Mouse (Mus musculus) thymus, adult 2 months (tissue): ENCODE results near the gene Tmem221. TPM values are rescaled to one million over a fixed set of nuclear protein-coding genes. Genes with fewer than 3 reads are reported as not detected.
"Not testable (repeated sequence)": the region's sequence is repeated elsewhere in the genome, so short reads cannot be mapped to it uniquely, and the experiment has no call there.

Source experiments
- DNase-seq: peaks from one replicate; pipeline ENCODE4 v3.0.0; 2021
- H3K27ac ChIP-seq: fragments of 200-500 bp; 2 replicates; pipeline ENCODE4 v1.5.1; 2012; ENCODE audit warnings: low read length, control low read depth; ENCODE audit not compliant: control insufficient read depth, insufficient read depth
- H3K27me3 ChIP-seq: fragments of 200-500 bp; 2 replicates; pipeline ENCODE4 v1.6.1; 2012; ENCODE audit warnings: mild to moderate bottlenecking, low read length, moderate library complexity, mixed read lengths; ENCODE audit not compliant: control insufficient read depth, insufficient read depth
- H3K36me3 ChIP-seq: fragments of 200-500 bp; 2 replicates; pipeline ENCODE4 v1.6.1; 2012; ENCODE audit warnings: mild to moderate bottlenecking, low read length, moderate library complexity; ENCODE audit not compliant: control insufficient read depth, insufficient read depth
- H3K4me1 ChIP-seq: fragments of 200-500 bp; replicated peaks from 2 replicates; pipeline ENCODE4 v1.6.1; 2012; ENCODE audit warnings: low read length; ENCODE audit not compliant: control insufficient read depth, insufficient read depth
- H3K4me3 ChIP-seq: fragments of 200-500 bp; 2 replicates; pipeline ENCODE4 v1.5.1; 2012; ENCODE audit warnings: mild to moderate bottlenecking, low read length, control low read depth, moderate library complexity; ENCODE audit not compliant: control insufficient read depth, insufficient read depth
- CTCF ChIP-seq: fragments of 200-500 bp; IDR thresholded peaks from 2 replicates; pipeline ENCODE4 v1.5.1; 2012; ENCODE audit warnings: mild to moderate bottlenecking, control low read depth, low read length, moderate library complexity, borderline replicate concordance; ENCODE audit not compliant: control insufficient read depth, poor library complexity, insufficient read depth; ENCODE audit errors: extremely low read depth
- POLR2A ChIP-seq: fragments of 200-500 bp; IDR thresholded peaks from 2 replicates; pipeline ENCODE4 v1.6.1; 2012; ENCODE audit warnings: mild to moderate bottlenecking, low read length, control low read depth, moderate library complexity; ENCODE audit not compliant: control insufficient read depth, poor library complexity, insufficient read depth; ENCODE audit errors: extremely low read depth
- WGBS: fragments of 180-500 bp; shearing (Covaris S2); methylation state at CpG from one replicate; pipeline ENCODE4 v1.1.7; 2018; 5-methylcytosine and 5-hydroxymethylcytosine counted together
- polyA plus RNA-seq: library from polyadenylated mRNA; depleted of rRNA; stranded (reverse); fragments of >200 nt; gene quantifications from 2 replicates; pipeline ENCODE4 v1.2.3, GENCODE M21; 2012

Gene Tmem221
- polyA plus RNA-seq, 1 experiment = 15.5 TPM

GRCm38 (mm10) chr8:71542632-71543343, 15.9 kb downstream of the Tmem221 start, which contains the start of gene Mvb12a:
Gene Mvb12a (plus strand): TSS chr8:71542922.
- Histone ChIP-seq H3K36me3 (no peaks in the 10 kb centered on the region), H3K4me3 (peak within 1 kb of the TSS; percentile 76), H3K4me1 (peaks cover 27% of the 10 kb centered on the region), H3K27ac (no peak within 1 kb of the TSS), H3K27me3 (no peaks in the 10 kb centered on the region)
- TF ChIP-seq CTCF (0 out of 2 replicates have a peak, but pooled peaks have one; percentile 22), POLR2A (no peak)
- WGBS = under 1% methylated on average over 55 of the region's 55 CpGs
- peak; percentile 93 for DNase-seq

- WGBS = 1% methylated on average over 37 of the region's 37 CpGs
- H3K27me3 ChIP-seq = no peaks in the 10 kb centered on the region
- TF ChIP-seq CTCF (no peak), POLR2A (no peak)
- DNase-seq = peak; percentile 92
- H3K36me3 ChIP-seq = no peaks in the 10 kb centered on the region
- peak within 1 kb of the TSS; percentile 99 for H3K4me3 ChIP-seq
- peak within 1 kb of the TSS; percentile 76 for H3K27ac ChIP-seq
- H3K4me1 ChIP-seq = peaks cover 28% of the 10 kb centered on the region
Measured at GRCm38 (mm10) chr8:71537028-71537867, 21.4 kb downstream of the Tmem221 start, which contains the start of gene Bst2. Gene Bst2 (minus strand): TSS chr8:71537456.

DNA sequence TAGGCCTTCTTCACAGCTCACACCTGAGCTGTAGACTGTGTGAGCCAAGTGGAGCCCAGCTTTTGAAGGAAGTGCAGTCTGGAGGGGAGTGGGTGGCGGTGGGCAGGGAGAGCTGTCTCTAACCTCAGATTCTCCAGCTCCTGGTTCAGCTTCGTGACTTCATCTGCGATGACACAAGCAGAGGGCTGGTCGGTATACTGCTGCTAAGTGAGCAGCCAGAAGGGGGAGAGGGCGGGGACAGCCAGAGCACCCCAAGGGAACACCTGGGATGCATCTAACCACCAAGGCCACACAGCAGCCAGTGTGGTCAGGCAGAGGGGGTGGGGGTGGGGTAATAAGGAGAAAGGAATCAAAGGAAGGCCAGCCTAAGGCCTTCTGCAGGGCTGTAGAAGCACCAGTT, 23.0 kb downstream of the Tmem221 start:
- H3K36me3 ChIP-seq = no peaks in the 10 kb centered on the region
- H3K4me3 ChIP-seq = 0 out of 2 replicates have a peak overlapping the region, but pooled peaks have one; percentile 25
- TF ChIP-seq CTCF (0 out of 2 replicates have a peak, but pooled peaks have one; percentile 34), POLR2A (no peak)
- peak overlapping the region; percentile 1; the same call in 1 of the 2 replicates for H3K27ac ChIP-seq
- peaks cover 28% of the 10 kb centered on the region for H3K4me1 ChIP-seq
- no peaks in the 10 kb centered on the region for H3K27me3 ChIP-seq
- DNase-seq = peak; percentile 60
- 7% methylated on average over 5 of the region's 5 CpGs for WGBS

GRCm38 (mm10) chr8:71534263-71534810, 24.3 kb downstream of the Tmem221 start:
- no peak for TF ChIP-seq CTCF
- TF ChIP-seq POLR2A = no peak
- H3K27me3 ChIP-seq = no peaks in the 10 kb centered on the region
- WGBS = 88% methylated on average over 3 of the region's 3 CpGs
- no peaks in the 10 kb centered on the region for H3K36me3 ChIP-seq
- H3K4me3 ChIP-seq = no peak overlapping the region
- peaks cover 28% of the 10 kb centered on the region for H3K4me1 ChIP-seq
- H3K27ac ChIP-seq = no peak overlapping the region
- DNase-seq = no peak

DNA sequence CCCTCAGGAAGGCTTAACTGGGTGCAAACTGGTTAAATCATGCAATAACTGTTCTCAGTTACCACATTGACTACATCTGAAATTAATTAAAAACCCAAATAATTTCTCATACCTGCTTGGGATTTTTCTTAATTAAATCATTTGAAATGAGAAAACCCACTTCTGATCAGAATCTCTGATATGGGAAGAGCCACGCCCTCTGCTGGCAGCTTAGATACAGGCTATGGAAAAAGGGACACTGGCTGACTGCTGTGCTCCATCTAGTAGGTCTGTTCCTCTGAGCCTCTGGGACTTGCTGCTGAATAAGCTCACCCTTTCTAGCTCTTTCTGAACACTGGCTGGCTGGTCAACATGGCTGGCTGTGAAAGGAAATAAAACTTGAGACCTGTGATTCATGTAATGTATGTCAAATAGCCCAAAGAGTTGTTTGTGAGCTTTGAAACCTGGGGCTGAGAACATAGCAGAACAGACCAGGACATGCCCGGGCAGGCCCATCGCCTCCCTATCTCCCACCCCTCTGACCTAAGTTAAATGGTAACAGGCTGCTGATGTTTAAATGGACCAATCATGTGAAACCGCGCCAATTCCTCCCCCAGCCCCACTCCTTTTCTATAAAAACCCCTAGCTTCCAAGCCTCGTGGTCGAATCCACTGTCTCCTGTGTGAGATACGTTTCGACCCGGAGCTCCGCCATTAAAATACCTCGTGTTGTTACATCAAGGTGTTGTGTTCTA, 27.8 kb downstream of the Tmem221 start:
- H3K4me1 ChIP-seq = peaks cover 19% of the 10 kb centered on the region
- 86% methylated on average over 8 of the region's 12 CpGs for WGBS
- not testable (repeated sequence) for DNase-seq, H3K4me3 ChIP-seq, H3K36me3 ChIP-seq, H3K27me3 ChIP-seq, H3K27ac ChIP-seq
